Mouse (Mus musculus): ENCODE measurements around the gene Pim2.

DNA sequence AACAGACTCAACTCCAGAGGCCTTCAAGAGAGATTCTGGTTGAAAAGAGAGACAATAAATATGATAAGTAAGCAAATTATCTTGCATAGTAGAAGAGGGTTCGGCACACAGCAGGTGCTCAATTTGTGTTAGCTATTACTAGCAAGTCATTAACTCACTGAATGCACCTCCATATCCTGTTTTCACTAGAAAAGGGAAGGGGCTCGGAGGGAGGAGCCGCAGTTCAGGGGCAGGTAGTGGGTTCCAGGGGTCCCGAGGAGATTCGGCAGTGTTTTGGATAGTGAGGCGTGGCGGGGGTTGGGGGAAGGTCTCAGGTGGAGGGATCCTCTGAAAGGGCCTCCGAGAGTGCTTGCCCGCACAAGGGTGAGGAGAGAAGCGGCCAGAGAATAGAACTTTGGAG lies 49.1 kb downstream of the Pim2 start:
- TF ChIP-seq CTCF (IDR thresholded peaks at IDR 0.05; ENCODE audit: low read depth) (no peak), EP300 (IDR thresholded peaks at IDR 0.05; ENCODE audit: low read depth) (no peak)
